Mouse (Mus musculus) cerebellum, adult 2 months (tissue): ENCODE measurements around the gene Cdc42bpb. TPM values are rescaled to one million over a fixed set of nuclear protein-coding genes. Genes with fewer than 3 reads are reported as not detected.

ENCODE experiments used
- DNase-seq, 2 experiments: peaks; one replicate each; pipeline ENCODE4 v3.0.0; 2021
- H3K27ac ChIP-seq: fragments of 200-500 bp; 2 replicates; pipeline ENCODE4 v1.5.1; 2012; ENCODE audit warnings: low read length, control low read depth, inconsistent platforms; ENCODE audit not compliant: insufficient read depth
- H3K27me3 ChIP-seq: fragments of 200-500 bp; 2 replicates; pipeline ENCODE4 v1.6.1; 2012; ENCODE audit warnings: inconsistent platforms, mild to moderate bottlenecking, low read length, moderate library complexity; ENCODE audit not compliant: control insufficient read depth, insufficient read depth
- H3K4me1 ChIP-seq: fragments of 200-500 bp; 2 replicates; pipeline ENCODE4 v1.6.1; 2011; ENCODE audit warnings: low read length; ENCODE audit not compliant: control insufficient read depth, insufficient read depth
- H3K4me3 ChIP-seq: fragments of 200-500 bp; replicated peaks from 2 replicates; pipeline ENCODE3; 2011; ENCODE audit warnings: mild to moderate bottlenecking, low read depth, low read length, control low read depth; ENCODE audit not compliant: insufficient read depth
- CTCF ChIP-seq: fragments of 200-500 bp; IDR thresholded peaks from 2 replicates; pipeline ENCODE4 v1.5.1; 2011; ENCODE audit warnings: low read depth, mild to moderate bottlenecking, control low read depth, low read length, moderate library complexity, borderline replicate concordance; ENCODE audit not compliant: insufficient read depth
- POLR2A ChIP-seq: fragments of 200-500 bp; IDR thresholded peaks from 2 replicates; pipeline ENCODE4 v1.6.1; 2011; ENCODE audit warnings: low read length, control low read depth, borderline replicate concordance; ENCODE audit not compliant: insufficient read depth
- WGBS: fragments of 180-500 bp; shearing (Covaris S2); methylation state at CpG from one replicate; pipeline ENCODE4 v1.1.7; 2018; 5-methylcytosine and 5-hydroxymethylcytosine counted together
- polyA plus RNA-seq: library from polyadenylated mRNA; depleted of rRNA; stranded (reverse); fragments of >200 nt; gene quantifications from 2 replicates; pipeline ENCODE4 v1.2.3, GENCODE M21; 2012

Cdc42bpb gene
- polyA plus RNA-seq, 1 experiment, result 176 TPM

GRCm38 (mm10) chr12:111401454-111402184 is 24.1 kb upstream of the Cdc42bpb start:
- Histone ChIP-seq H3K4me1 (0 out of 2 replicates have a peak, but pooled peaks cover 3% of the 10 kb centered on the region), H3K4me3 (no peak overlapping the region), H3K27me3 (no peaks in the 10 kb centered on the region), H3K27ac (no peak overlapping the region)
- DNase-seq, result peak; percentile 70 to 79
- WGBS, result 26% methylated on average over 15 of the region's 15 CpGs
- TF ChIP-seq CTCF (peak; percentile 92), POLR2A (no peak)

- no peak for TF ChIP-seq POLR2A
- no peak for TF ChIP-seq CTCF
- H3K27me3 ChIP-seq, result no peaks in the 10 kb centered on the region
- no peak overlapping the region for H3K27ac ChIP-seq
- H3K4me3 ChIP-seq, result no peak overlapping the region
- 0 out of 2 replicates have a peak, but pooled peaks cover 3% of the 10 kb centered on the region for H3K4me1 ChIP-seq
- 50% methylated on average over 5 of the region's 5 CpGs for WGBS
- DNase-seq, result no peak
These were observed 19.5 kb upstream of the Cdc42bpb start for GRCm38 (mm10) chr12:111396997-111397396.

GRCm38 (mm10) chr12:111394008-111394407 is 16.5 kb upstream of the Cdc42bpb start:
- no peak for DNase-seq
- no peak overlapping the region for H3K27ac ChIP-seq
- TF ChIP-seq POLR2A (no peak), CTCF (no peak)
- 85% methylated on average over 6 of the region's 6 CpGs for WGBS
- H3K4me1 ChIP-seq, result 0 out of 2 replicates have a peak, but pooled peaks cover 3% of the 10 kb centered on the region
- no peaks in the 10 kb centered on the region for H3K27me3 ChIP-seq
- no peak overlapping the region for H3K4me3 ChIP-seq

GRCm38 (mm10) chr12:111387146-111387545 is 9.6 kb upstream of the Cdc42bpb start:
- WGBS, result 80% methylated on average over 4 of the region's 4 CpGs
- no peak for DNase-seq
- Histone ChIP-seq H3K4me1 (no peaks in the 10 kb centered on the region), H3K27me3 (no peaks in the 10 kb centered on the region), H3K4me3 (no peak overlapping the region), H3K27ac (no peak overlapping the region)
- TF ChIP-seq CTCF (no peak), POLR2A (no peak)

- DNase-seq, result no peak
- TF ChIP-seq CTCF (no peak), POLR2A (no peak)
- Histone ChIP-seq H3K27ac (no peak overlapping the region), H3K4me1 (no peaks in the 10 kb centered on the region), H3K4me3 (no peak overlapping the region), H3K27me3 (no peaks in the 10 kb centered on the region)
- WGBS, result 53% methylated on average over 8 of the region's 8 CpGs
These were observed 9.2 kb upstream of the Cdc42bpb start for GRCm38 (mm10) chr12:111386642-111387120.

GRCm38 (mm10) chr12:111385883-111386641 is 8.5 kb upstream of the Cdc42bpb start:
- DNase-seq, result no peak

GRCm38 (mm10) chr12:111378812-111379211 is 1.3 kb upstream of the Cdc42bpb start:
- H3K27me3 ChIP-seq, result no peaks in the 10 kb centered on the region
- 72% methylated on average over 12 of the region's 12 CpGs for WGBS
- H3K4me3 ChIP-seq, result peak overlapping the region; percentile 18
- no peak for DNase-seq
- H3K27ac ChIP-seq, result no peak overlapping the region
- H3K4me1 ChIP-seq, result no peaks in the 10 kb centered on the region; the same call in 1 of the 2 replicates
- TF ChIP-seq POLR2A, result no peak
- no peak for TF ChIP-seq CTCF

More at GRCm38 (mm10) chr12:111385883-111386641, 8.5 kb upstream of the Cdc42bpb start:
- Histone ChIP-seq H3K27me3 (no peaks in the 10 kb centered on the region), H3K4me3 (no peak overlapping the region), H3K4me1 (no peaks in the 10 kb centered on the region), H3K27ac (no peak overlapping the region)
- 84% methylated on average over 13 of the region's 13 CpGs for WGBS
- no peak for TF ChIP-seq CTCF

GRCm38 (mm10) chr12:111377986-111378490 is 520 bp upstream of the Cdc42bpb start:
- Histone ChIP-seq H3K4me3 (peak overlapping the region; percentile 77), H3K27ac (peak overlapping the region; percentile 84), H3K27me3 (no peaks in the 10 kb centered on the region), H3K4me1 (no peaks in the 10 kb centered on the region; the same call in 1 of the 2 replicates)
- TF ChIP-seq POLR2A (no peak), CTCF (no peak)
- peak in 1 of 2 experiments; percentile 65 for DNase-seq
- WGBS, result under 1% methylated on average over 32 of the region's 32 CpGs
